Mouse (Mus musculus): ENCODE measurements at regions not wholly inside any gene's neighbourhood (a gene's known extent, or its start where the extent isn't known, plus 50 kb on each side); places are given as distances from the start of the nearest gene placed in this dataset.
"Not testable (repeated sequence)": the region's sequence is repeated elsewhere in the genome, so short reads cannot be mapped to it uniquely, and the experiment has no call there.

DNA sequence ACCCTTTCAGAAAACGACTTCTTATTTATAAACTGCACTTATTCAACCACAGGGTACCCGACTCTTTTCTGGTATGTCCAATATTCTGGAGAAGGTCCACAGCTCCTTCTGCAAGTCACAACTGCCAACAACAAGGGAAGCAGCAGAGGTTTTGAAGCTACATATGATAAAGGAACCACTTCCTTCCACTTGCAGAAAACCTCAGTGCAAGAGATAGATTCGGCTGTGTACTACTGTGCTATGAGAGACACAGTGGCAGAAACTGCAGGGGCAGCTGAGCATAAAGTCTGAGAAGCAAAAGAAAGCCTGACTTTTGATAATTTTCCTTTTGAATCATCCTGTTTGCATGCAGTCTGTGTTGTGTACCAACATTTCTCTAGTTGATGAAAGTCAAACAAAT lies 823.8 kb downstream of the Dad1 start:
- not testable (repeated sequence) for H3K36me3 ChIP-seq; H3K4me1 ChIP-seq; H3K9ac ChIP-seq (replicated peaks); H3K27me3 ChIP-seq (replicated peaks); H3K4me2 ChIP-seq; ATAC-seq (ENCODE audit: low FRiP score); H3K27ac ChIP-seq (replicated peaks); H3K4me3 ChIP-seq (replicated peaks); H3K9me3 ChIP-seq (replicated peaks)
- WGBS = 86% methylated on average over 2 of the region's 3 CpGs

DNA sequence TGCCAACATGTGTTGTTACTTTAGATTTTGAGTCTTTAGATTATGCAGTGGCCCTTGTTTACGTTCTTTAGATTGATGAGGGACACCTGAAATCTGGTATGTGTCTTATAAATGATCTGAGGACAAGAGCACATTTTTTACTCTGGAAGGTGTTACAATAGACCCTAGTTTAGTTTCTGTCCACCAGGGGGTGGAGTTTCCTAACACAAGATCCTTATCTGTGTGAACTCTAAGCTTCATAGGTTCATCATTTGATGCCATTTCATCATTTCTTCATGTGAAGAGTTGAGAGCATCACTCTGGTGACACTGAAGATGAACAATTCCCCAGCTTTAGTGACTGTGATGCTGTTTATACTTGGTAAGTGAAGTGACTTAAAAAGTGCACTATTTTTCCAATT lies 825.5 kb downstream of the Dad1 start:
- ATAC-seq (ENCODE audit: low FRiP score) = not testable (repeated sequence)

DNA sequence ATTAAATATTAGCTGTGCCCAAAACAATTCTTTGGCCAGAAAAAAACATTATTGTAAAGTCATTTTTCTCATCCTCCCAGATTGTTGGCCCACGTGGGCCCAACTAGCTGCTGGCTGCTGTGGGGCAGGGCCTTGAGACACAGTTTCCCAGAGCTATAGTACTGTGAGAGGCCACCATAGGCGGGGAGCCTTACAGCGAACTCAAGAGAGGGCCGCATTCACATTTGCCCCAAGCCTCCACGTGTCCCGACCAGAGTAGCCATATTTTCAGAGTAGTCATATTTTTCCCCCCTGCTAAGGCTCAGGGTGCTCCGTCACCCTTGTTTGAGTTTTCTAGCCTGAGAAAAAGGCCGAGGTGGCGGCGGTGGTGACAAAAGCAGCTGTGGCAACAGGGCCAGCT lies 826.3 kb downstream of the Dad1 start:
- not testable (repeated sequence) for H3K4me3 ChIP-seq (replicated peaks); H3K27me3 ChIP-seq (replicated peaks); H3K9ac ChIP-seq (replicated peaks); H3K4me1 ChIP-seq; H3K4me2 ChIP-seq; ATAC-seq (ENCODE audit: low FRiP score); H3K27ac ChIP-seq (replicated peaks); H3K9me3 ChIP-seq (replicated peaks); H3K36me3 ChIP-seq
- WGBS = 86% methylated on average over 10 of the region's 10 CpGs

More for the DNA sequence above, 825.5 kb downstream of the Dad1 start:
- H3K4me1 ChIP-seq; H3K9ac ChIP-seq (replicated peaks); H3K27me3 ChIP-seq (replicated peaks); H3K9me3 ChIP-seq (replicated peaks); H3K36me3 ChIP-seq; H3K4me2 ChIP-seq; H3K27ac ChIP-seq (replicated peaks); H3K4me3 ChIP-seq (replicated peaks): not testable (repeated sequence)
- 95% methylated on average over 1 of the region's 1 CpGs for WGBS

DNA sequence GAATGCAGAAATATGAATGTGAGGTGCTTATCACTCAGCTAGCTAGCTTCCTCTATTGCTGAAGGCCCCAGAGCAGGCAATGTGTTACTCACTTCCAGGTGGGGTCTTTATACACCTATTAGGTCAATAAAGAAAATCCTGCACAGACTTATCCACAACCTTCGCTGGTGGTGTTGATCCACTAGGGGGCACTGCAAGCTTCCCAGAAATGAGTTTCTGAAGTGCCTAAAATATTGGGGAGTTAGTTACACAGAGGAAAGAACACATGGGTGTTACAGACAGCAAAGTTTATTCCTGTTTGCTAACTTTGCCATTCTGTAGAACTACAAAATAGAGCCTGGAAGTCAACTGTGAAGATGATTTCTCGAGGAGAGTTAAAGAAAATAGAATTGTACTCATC lies 836.9 kb downstream of the Dad1 start:
- H3K27ac ChIP-seq (replicated peaks); H3K27me3 ChIP-seq (replicated peaks); H3K4me1 ChIP-seq; ATAC-seq (ENCODE audit: low FRiP score); H3K4me3 ChIP-seq (replicated peaks); H3K9me3 ChIP-seq (replicated peaks); H3K36me3 ChIP-seq; H3K9ac ChIP-seq (replicated peaks); H3K4me2 ChIP-seq: not testable (repeated sequence)
- WGBS = 89% methylated on average over 2 of the region's 2 CpGs

DNA sequence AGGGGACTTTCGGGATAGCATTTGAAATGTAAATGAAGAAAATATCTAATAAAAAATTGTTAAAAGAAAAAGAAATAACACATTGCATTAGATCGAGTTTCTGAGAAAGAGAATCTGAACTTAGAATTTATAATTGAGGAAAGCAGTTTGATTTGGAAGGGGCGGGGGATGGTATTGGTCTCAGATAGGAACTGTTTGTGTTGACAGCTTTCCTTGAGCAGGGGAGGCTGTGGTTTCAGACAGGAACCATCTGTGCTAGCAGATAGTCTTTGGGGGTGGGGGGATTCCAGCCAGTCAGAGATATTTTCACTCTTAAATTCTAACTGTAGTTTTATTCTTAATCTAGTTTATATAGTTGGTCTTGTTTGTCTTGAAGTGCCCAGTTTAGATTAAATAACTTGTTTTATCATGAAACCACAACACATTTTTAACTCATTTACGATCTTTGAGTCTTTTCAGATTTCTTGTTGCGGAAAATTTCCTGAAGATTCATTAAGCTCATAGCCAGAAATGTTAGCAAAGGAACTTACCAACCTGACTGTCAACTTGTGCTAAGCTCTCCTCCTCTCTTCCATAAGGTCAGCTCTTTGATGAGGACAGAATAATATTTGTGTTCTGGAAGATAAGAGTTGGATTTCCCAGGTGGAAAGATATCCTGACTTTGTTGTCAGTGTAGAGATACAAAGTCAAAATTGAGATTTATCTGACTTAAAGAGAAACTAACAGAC lies 846.2 kb downstream of the Dad1 start:
- not testable (repeated sequence) for H3K4me1 ChIP-seq; H3K4me3 ChIP-seq (replicated peaks); H3K4me2 ChIP-seq; H3K27ac ChIP-seq (replicated peaks); H3K9ac ChIP-seq (replicated peaks); H3K27me3 ChIP-seq (replicated peaks); H3K9me3 ChIP-seq (replicated peaks); ATAC-seq (ENCODE audit: low FRiP score); H3K36me3 ChIP-seq
- 93% methylated on average over 2 of the region's 5 CpGs for WGBS

DNA sequence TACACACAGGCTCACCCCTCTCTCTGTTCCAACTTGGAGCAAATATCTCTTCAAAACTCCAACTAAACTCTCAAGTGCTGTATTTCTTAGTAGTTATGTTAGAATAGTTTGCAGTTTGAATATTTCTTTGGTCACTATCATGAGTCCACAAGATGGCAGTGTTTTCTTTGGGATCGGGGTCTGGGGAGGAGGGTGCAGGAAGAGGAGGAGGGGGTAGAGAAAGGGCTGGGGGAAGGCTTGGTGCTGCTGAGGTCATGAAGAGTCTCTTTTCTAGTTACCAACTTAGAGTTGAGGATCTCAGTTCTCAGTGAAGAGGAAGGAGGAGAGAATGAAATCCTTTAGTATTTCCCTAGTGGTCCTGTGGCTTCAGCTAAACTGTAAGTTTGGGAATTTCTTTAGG lies 863.6 kb downstream of the Dad1 start:
- not testable (repeated sequence) for H3K36me3 ChIP-seq; H3K4me3 ChIP-seq (replicated peaks); H3K4me1 ChIP-seq; ATAC-seq (ENCODE audit: low FRiP score); H3K27me3 ChIP-seq (replicated peaks); H3K27ac ChIP-seq (replicated peaks); H3K9me3 ChIP-seq (replicated peaks); H3K9ac ChIP-seq (replicated peaks); H3K4me2 ChIP-seq
- WGBS = no CpG with 5 or more reads among the region's 1 CpGs

DNA sequence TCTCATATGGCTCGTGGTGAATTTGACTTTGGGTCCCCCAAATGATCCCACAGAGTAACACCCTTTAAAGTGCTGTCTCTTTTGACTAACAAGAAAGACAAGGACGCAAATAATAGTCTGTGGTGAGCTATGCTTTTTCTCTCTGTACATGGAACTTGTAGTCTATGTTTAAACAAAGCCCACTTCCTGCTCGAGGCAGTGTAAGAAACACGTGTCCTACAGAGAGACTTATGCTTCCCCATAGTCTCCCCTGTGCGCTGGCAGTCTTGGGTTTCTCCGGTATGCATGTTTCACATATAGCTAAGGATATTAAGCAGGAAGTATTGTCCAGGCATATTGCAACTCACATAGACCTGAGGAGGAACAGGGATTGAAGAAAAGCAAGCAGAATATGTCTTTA lies 879.0 kb upstream of the Olfr1507 start:
- not testable (repeated sequence) for ATAC-seq (ENCODE audit: low FRiP score); H3K9me3 ChIP-seq (replicated peaks); H3K4me2 ChIP-seq; H3K4me1 ChIP-seq; H3K36me3 ChIP-seq; H3K27ac ChIP-seq (replicated peaks); H3K4me3 ChIP-seq (replicated peaks); H3K27me3 ChIP-seq (replicated peaks); H3K9ac ChIP-seq (replicated peaks)
- 85% methylated on average over 5 of the region's 6 CpGs for WGBS

DNA sequence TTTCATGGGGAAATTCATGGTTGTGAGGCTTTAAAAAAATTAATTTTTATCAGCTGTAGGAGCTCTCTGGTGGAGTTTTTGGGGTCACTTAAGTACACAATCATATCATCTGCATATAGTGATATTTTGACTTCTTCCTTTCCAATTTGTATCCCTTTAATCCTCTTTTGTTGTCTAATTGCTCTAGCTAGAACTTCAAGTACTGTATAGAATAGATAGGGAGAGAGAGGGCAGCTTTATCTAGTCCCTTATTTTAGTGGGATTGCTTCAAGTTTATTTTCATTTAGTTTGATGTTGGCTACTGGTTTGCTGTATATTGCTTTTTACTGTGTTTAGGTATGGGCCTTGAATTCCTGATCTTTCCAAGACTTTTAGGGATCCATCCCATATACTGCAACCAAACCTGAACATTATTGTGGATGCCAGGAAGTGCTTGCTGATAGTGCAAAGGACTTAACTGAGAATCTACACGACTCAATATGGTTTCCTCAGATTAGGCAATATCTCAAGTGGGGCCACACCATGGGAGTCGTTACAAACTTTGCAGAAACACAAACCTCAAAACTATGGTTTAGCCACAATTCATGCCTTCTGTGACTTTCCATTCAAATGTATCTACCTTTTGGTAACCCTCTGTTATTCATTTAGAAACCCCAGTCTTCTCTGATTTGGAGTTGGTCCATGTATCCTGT lies 878.4 kb upstream of the Olfr1507 start:
- H3K4me2 ChIP-seq; ATAC-seq (ENCODE audit: low FRiP score); H3K9me3 ChIP-seq (replicated peaks); H3K4me1 ChIP-seq; H3K9ac ChIP-seq (replicated peaks); H3K27ac ChIP-seq (replicated peaks); H3K4me3 ChIP-seq (replicated peaks); H3K36me3 ChIP-seq; H3K27me3 ChIP-seq (replicated peaks): not testable (repeated sequence)
- WGBS = 83% methylated on average over 1 of the region's 2 CpGs

DNA sequence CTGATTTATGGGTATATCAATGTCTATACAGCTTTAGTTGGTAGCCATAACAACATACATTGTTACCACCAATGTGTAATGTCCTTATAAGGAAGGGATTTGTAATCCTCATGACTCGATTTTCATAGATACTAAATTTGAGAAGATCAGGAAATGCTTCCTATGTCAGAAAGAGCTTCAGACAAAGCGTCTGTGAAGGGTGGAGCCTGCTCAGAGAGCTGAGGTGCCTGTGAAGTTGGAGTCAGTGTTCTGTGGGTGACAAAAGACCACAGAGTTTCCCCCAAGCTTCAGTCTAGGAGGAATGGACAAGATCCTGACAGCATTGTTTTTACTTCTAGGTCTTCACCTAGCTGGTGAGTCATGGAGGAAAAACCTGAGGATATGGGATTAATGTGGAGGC lies 874.2 kb upstream of the Olfr1507 start:
- Histone ChIP-seq H3K4me3 (replicated peaks) (no peak overlapping the region), H3K9me3 (replicated peaks) (no peaks in the 10 kb centered on the region), H3K27ac (replicated peaks) (no peak overlapping the region), H3K4me1 (no peaks in the 10 kb centered on the region), H3K36me3 (no peaks in the 10 kb centered on the region), H3K4me2 (no peak overlapping the region), H3K9ac (replicated peaks) (no peak overlapping the region), H3K27me3 (replicated peaks) (no peaks in the 10 kb centered on the region)
- WGBS = 71% methylated on average over 2 of the region's 2 CpGs
- no peak for ATAC-seq (ENCODE audit: low FRiP score)

DNA sequence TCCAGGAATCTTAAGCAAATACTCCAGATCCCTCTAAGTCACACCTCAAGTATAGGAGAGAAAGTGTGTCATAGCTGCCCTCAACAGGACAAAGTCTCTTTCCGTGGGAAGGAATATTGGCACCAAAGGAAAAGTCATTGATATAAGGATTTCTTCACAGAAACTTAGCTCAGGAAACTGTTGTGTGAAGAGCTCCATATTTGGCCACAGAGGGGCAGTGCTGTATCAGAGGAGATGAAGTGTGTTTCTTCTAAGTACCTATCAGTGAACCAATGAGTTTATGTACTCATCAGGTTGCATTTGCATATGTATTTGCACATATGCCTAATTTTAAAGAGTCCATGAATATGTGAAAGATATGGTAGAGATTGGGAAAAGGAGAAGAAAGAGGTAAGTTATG lies 871.9 kb upstream of the Olfr1507 start:
- not testable (repeated sequence) for H3K9me3 ChIP-seq (replicated peaks); H3K27me3 ChIP-seq (replicated peaks)
- WGBS = 77% methylated on average over 1 of the region's 1 CpGs

DNA sequence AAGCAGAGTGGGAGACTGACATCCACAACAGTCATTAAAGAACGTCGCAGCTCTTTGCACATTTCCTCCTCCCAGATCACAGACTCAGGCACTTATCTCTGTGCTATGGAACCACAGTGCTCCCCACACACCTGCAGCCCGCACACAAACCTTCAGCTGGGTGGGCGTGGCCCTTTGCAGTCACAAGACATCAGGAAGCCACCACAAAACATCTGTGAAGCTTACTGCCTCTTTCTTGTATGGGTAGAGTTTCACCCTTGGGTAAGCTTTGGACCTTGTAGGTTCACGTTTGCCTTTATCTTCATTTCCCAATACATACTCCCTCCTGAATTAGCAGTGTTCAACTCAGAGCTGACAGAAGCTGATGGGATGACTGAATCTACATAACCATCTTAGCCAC lies 868.4 kb upstream of the Olfr1507 start:
- H3K9ac ChIP-seq (replicated peaks); H3K27me3 ChIP-seq (replicated peaks); H3K9me3 ChIP-seq (replicated peaks); H3K4me1 ChIP-seq; H3K4me3 ChIP-seq (replicated peaks); H3K36me3 ChIP-seq; ATAC-seq (ENCODE audit: low FRiP score); H3K27ac ChIP-seq (replicated peaks); H3K4me2 ChIP-seq: not testable (repeated sequence)
- WGBS = 88% methylated on average over 5 of the region's 5 CpGs

More for the DNA sequence above, 871.9 kb upstream of the Olfr1507 start:
- ATAC-seq (ENCODE audit: low FRiP score); H3K27ac ChIP-seq (replicated peaks); H3K4me1 ChIP-seq; H3K4me3 ChIP-seq (replicated peaks); H3K4me2 ChIP-seq; H3K9ac ChIP-seq (replicated peaks); H3K36me3 ChIP-seq: not testable (repeated sequence)

DNA sequence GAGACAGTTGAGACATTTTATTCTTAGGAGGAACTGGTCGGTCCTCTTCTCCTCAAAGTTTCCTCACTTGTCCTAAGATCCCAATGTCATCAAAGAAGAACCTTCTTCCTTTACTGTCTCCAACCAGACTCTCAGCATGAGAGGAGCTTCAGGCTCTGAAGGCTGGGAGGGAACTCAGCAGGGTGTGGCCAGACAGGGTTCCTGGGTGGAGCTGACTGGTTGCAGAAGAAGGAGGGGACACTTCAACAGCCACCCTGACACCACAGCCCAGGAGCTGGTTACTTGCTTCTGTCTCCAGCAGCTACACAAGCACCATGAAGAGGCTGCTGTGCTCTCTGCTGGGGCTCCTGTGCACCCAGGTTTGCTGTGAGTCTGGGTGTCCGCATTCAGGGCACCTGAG lies 866.5 kb upstream of the Olfr1507 start:
- not testable (repeated sequence) for H3K4me1 ChIP-seq; H3K27ac ChIP-seq (replicated peaks); ATAC-seq (ENCODE audit: low FRiP score); H3K4me2 ChIP-seq; H3K9me3 ChIP-seq (replicated peaks); H3K9ac ChIP-seq (replicated peaks); H3K36me3 ChIP-seq; H3K4me3 ChIP-seq (replicated peaks); H3K27me3 ChIP-seq (replicated peaks)
- 90% methylated on average over 2 of the region's 2 CpGs for WGBS

Measured in neural tube, embryonic 15.5 days (tissue).